Mouse (Mus musculus) limb, embryonic 15.5 days (tissue): Measurements from ENCODE around the gene Slx4ip. TPM values are rescaled to one million over a fixed set of nuclear protein-coding genes. Genes with fewer than 3 reads are reported as not detected.

ENCODE experiments used
- ATAC-seq: fragments of 200-750 bp; cut with Nextera tagmentation; 2 replicates; pipeline ENCODE4 v1.8.0; 2017; ENCODE audit warnings: low read depth, moderate TSS enrichment; ENCODE audit not compliant: insufficient number of reproducible peaks, low FRiP score, low TSS enrichment
- H3K27ac ChIP-seq: fragments of 300-500 bp; sonication (generic); 2 replicates; pipeline ENCODE4 v1.5.1; 2015; ENCODE audit warnings: moderate library complexity, mild to moderate bottlenecking, inconsistent platforms
- H3K27me3 ChIP-seq: fragments of 300-500 bp; sonication (generic); 2 replicates; pipeline ENCODE4 v1.6.1; 2015; ENCODE audit warnings: inconsistent platforms
- H3K36me3 ChIP-seq: fragments of 300-500 bp; sonication (generic); 2 replicates; pipeline ENCODE4 v1.6.1; 2015; ENCODE audit warnings: inconsistent platforms
- H3K4me1 ChIP-seq: fragments of 300-500 bp; sonication (generic); 2 replicates; pipeline ENCODE4 v1.6.1; 2015; ENCODE audit warnings: inconsistent platforms
- H3K4me2 ChIP-seq: fragments of 300-500 bp; sonication (generic); 2 replicates; pipeline ENCODE4 v1.6.1; 2015; ENCODE audit warnings: mild to moderate bottlenecking, inconsistent platforms
- H3K4me3 ChIP-seq: fragments of 300-500 bp; sonication (generic); 2 replicates; pipeline ENCODE4 v1.5.1; 2015; ENCODE audit warnings: mild to moderate bottlenecking, inconsistent platforms
- H3K9ac ChIP-seq: fragments of 300-500 bp; sonication (generic); 2 replicates; pipeline ENCODE4 v1.6.1; 2015; ENCODE audit warnings: inconsistent platforms
- H3K9me3 ChIP-seq: fragments of 300-500 bp; sonication (generic); 2 replicates; pipeline ENCODE4 v1.6.1; 2016; ENCODE audit warnings: inconsistent platforms
- WGBS: fragments of 180-500 bp; shearing (Covaris S2); methylation state at CpG from one replicate; pipeline ENCODE4 v1.1.7; 2015; 5-methylcytosine and 5-hydroxymethylcytosine counted together
- polyA plus RNA-seq: library from polyadenylated mRNA; unstranded; fragments of >200 nt; fragmentation: Nextera tagmentation; extraction: Ambion mirVana; gene quantifications from 2 replicates; pipeline ENCODE4 v1.2.1, GENCODE M21; 2015

Slx4ip gene
- polyA plus RNA-seq, 1 experiment from 2014 or later: 6.5 TPM

GRCm38 (mm10) chr2:137078771-137079170, 187.8 kb downstream of the Slx4ip start:
- 56% methylated on average over 4 of the region's 4 CpGs for WGBS
- peaks cover 19% of the 10 kb centered on the region for H3K4me1 ChIP-seq
- H3K9me3 ChIP-seq: no peaks in the 10 kb centered on the region
- H3K4me2 ChIP-seq: no peak overlapping the region
- H3K27ac ChIP-seq: no peak overlapping the region
- no peak overlapping the region for H3K4me3 ChIP-seq
- H3K36me3 ChIP-seq: peaks cover 14% of the 10 kb centered on the region
- no peak for ATAC-seq
- H3K9ac ChIP-seq: no peak overlapping the region
- H3K27me3 ChIP-seq: no peaks in the 10 kb centered on the region

DNA sequence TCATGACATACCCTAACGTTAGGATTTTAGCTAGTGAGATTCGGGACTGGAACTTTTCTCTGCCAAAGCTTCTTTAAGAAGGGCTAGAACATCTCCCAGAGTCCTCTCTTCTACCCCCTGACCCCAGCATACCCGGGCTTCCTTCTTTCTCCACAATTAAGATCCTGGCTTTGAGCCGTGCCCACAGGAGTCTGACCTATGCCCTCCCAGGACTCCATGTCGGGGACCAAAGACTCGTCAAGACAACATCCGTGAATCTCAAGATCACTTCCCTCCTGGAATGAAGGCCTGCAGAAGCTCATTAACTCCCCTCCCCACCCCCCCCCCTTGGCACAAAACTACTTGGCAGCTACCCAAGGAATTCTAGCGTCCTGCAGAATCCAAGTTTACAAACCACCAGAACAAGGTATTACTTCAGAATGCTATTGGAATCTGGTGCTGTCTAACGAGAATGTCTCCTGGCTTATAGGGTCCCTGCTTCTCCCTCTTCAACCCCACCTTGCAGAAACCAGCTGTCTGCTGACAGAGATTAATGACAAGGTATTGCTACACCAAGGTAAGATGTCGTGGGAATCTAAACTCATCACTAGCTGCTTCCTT, 188.8 kb downstream of the Slx4ip start:
- H3K27ac ChIP-seq: no peak overlapping the region
- peaks cover 24% of the 10 kb centered on the region for H3K36me3 ChIP-seq
- H3K4me2 ChIP-seq: no peak overlapping the region
- H3K4me3 ChIP-seq: no peak overlapping the region
- no peaks in the 10 kb centered on the region for H3K27me3 ChIP-seq
- no peak overlapping the region for H3K9ac ChIP-seq
- H3K4me1 ChIP-seq: peaks cover 17% of the 10 kb centered on the region
- H3K9me3 ChIP-seq: no peaks in the 10 kb centered on the region
- ATAC-seq: 0 out of 2 replicates have a peak, but pooled peaks have one; percentile 27
- WGBS: 21% methylated on average over 10 of the region's 10 CpGs

- Histone ChIP-seq H3K4me3 (no peak overlapping the region), H3K36me3 (peaks cover 31% of the 10 kb centered on the region), H3K9me3 (no peaks in the 10 kb centered on the region), H3K27me3 (no peaks in the 10 kb centered on the region), H3K4me1 (peaks cover 17% of the 10 kb centered on the region), H3K4me2 (no peak overlapping the region), H3K27ac (peak overlapping the region; percentile 51; the same call in 1 of the 2 replicates), H3K9ac (no peak overlapping the region)
- WGBS: 63% methylated on average over 6 of the region's 6 CpGs
- 0 out of 2 replicates have a peak, but pooled peaks have one; percentile 11 for ATAC-seq
Measured at GRCm38 (mm10) chr2:137080468-137080867, 189.4 kb downstream of the Slx4ip start.

DNA sequence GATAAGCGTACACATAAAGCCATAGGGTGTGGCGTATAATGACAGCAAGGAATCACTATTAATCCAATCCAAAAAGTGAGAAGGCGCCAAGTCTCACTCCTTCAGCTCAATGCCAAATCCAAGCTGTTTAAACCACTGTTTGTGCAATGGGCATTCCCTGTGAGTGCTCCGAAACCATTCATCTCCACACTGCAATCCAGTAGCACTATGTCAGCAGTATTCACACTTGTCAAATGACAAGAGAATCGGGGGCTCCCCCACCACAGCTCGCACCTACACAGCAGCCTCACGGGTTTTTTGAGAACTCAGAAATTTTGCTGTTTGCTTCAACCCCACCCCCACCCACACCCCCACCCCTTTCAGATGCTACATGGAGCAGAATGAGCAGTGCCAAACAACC, 190.0 kb downstream of the Slx4ip start:
- H3K9ac ChIP-seq: no peak overlapping the region
- no peak overlapping the region for H3K4me3 ChIP-seq
- H3K4me1 ChIP-seq: peaks cover 17% of the 10 kb centered on the region
- no peaks in the 10 kb centered on the region for H3K27me3 ChIP-seq
- peaks cover 36% of the 10 kb centered on the region for H3K36me3 ChIP-seq
- no peak for ATAC-seq
- 0 out of 2 replicates have a peak overlapping the region, but pooled peaks have one; percentile 51 for H3K27ac ChIP-seq
- no peaks in the 10 kb centered on the region for H3K9me3 ChIP-seq
- 75% methylated on average over 7 of the region's 7 CpGs for WGBS
- no peak overlapping the region for H3K4me2 ChIP-seq

- 89% methylated on average over 24 of the region's 24 CpGs for WGBS
- no peak overlapping the region for H3K9ac ChIP-seq
- no peaks in the 10 kb centered on the region for H3K9me3 ChIP-seq
- no peak for ATAC-seq
- peaks cover 44% of the 10 kb centered on the region for H3K36me3 ChIP-seq
- H3K27me3 ChIP-seq: no peaks in the 10 kb centered on the region
- no peak overlapping the region for H3K4me3 ChIP-seq
- no peak overlapping the region for H3K27ac ChIP-seq
- peaks cover 26% of the 10 kb centered on the region for H3K4me1 ChIP-seq
- no peak overlapping the region for H3K4me2 ChIP-seq
Measured at GRCm38 (mm10) chr2:137082896-137083620, 192.0 kb downstream of the Slx4ip start.

DNA sequence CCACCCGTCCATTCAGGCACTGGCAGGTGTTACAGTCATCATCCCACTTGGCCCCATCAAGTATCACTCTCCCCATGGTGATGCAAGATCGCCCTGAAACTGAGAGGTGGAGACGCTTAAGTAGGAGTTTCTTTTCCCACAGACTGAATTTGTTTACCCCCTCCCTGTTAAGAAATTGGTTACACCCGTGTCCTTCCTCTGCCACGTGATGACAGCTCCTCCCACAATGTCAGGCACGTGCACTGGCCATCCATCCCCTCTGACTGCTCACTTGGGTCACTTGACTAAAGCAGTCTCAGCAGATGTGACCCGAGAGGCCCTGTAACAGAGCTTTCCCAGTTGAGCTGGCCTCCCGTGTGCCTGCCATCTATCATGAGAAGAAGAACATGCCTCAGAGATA, 194.2 kb downstream of the Slx4ip start:
- ATAC-seq: no peak
- no peak overlapping the region for H3K9ac ChIP-seq
- no peak overlapping the region for H3K4me2 ChIP-seq
- H3K27me3 ChIP-seq: no peaks in the 10 kb centered on the region
- peaks cover 66% of the 10 kb centered on the region for H3K36me3 ChIP-seq
- H3K4me1 ChIP-seq: peaks cover 19% of the 10 kb centered on the region
- no peaks in the 10 kb centered on the region for H3K9me3 ChIP-seq
- no peak overlapping the region for H3K27ac ChIP-seq
- H3K4me3 ChIP-seq: no peak overlapping the region
- WGBS: 62% methylated on average over 8 of the region's 8 CpGs

DNA sequence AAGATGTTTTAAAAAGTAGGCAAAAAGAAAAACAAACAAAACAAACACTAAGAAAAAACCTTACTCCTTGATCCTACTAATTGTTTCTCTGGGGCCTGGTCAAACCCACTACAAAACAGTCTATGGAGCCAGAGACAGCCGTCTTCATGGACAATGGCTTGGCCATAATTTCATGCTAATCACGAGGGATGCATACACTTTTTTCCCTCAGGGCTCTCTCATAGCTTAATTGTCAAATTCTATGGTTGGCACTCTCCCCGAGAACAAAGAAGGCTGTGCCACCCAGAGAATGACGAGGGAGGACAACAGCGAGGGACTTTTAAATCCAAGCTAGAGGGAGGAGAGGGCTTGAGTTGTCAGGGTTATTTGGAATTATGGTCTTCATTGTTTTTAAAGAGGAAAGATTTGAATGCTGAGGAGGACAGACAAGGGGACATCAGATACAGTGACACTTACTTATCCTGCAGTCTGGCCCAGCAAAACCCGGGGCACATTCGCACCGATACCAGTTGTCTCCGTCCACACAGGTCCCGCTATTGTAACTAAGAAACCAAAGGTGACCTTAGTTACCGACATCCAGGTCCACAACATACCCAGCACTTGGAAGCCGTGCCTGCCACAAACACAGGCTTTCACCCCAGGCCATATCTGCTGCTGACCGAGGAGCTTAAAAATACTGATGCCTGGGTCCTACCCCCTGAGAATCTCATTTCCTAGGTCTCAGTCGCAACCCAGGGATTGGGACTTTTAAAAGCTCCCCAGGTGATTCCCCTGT, 195.8 kb downstream of the Slx4ip start:
- H3K4me1 ChIP-seq: peaks cover 9% of the 10 kb centered on the region; the same call in 1 of the 2 replicates
- H3K9me3 ChIP-seq: no peaks in the 10 kb centered on the region
- H3K4me2 ChIP-seq: no peak overlapping the region
- H3K27me3 ChIP-seq: no peaks in the 10 kb centered on the region
- H3K36me3 ChIP-seq: peaks cover 81% of the 10 kb centered on the region
- H3K27ac ChIP-seq: no peak overlapping the region
- no peak overlapping the region for H3K4me3 ChIP-seq
- ATAC-seq: no peak
- 68% methylated on average over 14 of the region's 14 CpGs for WGBS
- no peak overlapping the region for H3K9ac ChIP-seq

GRCm38 (mm10) chr2:137087705-137088104, 196.7 kb downstream of the Slx4ip start:
- no peak overlapping the region for H3K4me3 ChIP-seq
- no peaks in the 10 kb centered on the region for H3K27me3 ChIP-seq
- H3K4me1 ChIP-seq: peaks cover 9% of the 10 kb centered on the region; the same call in 1 of the 2 replicates
- H3K4me2 ChIP-seq: no peak overlapping the region
- WGBS: 36% methylated on average over 6 of the region's 6 CpGs
- H3K9me3 ChIP-seq: no peaks in the 10 kb centered on the region
- no peak overlapping the region for H3K27ac ChIP-seq
- ATAC-seq: no peak
- peaks cover 86% of the 10 kb centered on the region for H3K36me3 ChIP-seq
- H3K9ac ChIP-seq: no peak overlapping the region

DNA sequence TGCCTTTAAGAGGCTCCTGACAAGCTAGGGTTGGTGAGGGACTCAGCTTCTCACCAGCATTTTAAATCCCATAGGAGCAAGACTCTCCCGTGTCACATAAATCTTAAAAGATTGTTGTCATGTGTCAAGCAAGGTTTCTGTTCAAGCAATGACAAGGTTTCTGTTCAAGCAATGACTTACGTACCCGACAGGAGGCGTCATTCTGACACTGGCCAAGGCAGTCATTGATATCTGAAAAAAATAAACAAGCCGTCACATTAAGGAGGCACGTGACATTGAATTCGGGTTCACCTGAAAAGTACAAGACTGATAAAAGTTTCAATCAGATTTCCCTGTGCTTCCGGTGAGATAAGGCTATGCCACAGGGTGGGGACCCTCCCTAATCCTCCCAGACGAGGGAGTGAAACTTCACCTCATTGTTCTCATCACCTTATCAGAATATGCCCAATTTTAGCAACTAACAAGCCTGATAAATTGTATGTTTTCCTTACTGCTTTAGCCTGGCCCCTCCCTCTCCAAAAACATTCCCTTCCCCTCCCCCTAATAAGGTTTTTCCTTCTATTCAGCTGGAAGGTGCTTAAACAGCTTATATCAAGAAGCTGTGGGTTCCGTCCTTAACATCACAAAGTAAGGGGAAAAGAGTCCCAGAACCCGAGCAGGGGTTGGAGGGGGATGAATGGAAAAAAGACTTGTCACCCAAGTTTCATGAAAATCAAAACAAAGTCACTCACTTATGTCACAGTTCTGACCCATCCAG, 200.9 kb downstream of the Slx4ip start:
- Histone ChIP-seq H3K36me3 (peaks cover 79% of the 10 kb centered on the region), H3K9ac (no peak overlapping the region), H3K27ac (no peak overlapping the region), H3K9me3 (no peaks in the 10 kb centered on the region), H3K27me3 (no peaks in the 10 kb centered on the region), H3K4me3 (no peak overlapping the region), H3K4me1 (peaks cover 22% of the 10 kb centered on the region), H3K4me2 (no peak overlapping the region)
- WGBS: 77% methylated on average over 11 of the region's 11 CpGs
- no peak for ATAC-seq

DNA sequence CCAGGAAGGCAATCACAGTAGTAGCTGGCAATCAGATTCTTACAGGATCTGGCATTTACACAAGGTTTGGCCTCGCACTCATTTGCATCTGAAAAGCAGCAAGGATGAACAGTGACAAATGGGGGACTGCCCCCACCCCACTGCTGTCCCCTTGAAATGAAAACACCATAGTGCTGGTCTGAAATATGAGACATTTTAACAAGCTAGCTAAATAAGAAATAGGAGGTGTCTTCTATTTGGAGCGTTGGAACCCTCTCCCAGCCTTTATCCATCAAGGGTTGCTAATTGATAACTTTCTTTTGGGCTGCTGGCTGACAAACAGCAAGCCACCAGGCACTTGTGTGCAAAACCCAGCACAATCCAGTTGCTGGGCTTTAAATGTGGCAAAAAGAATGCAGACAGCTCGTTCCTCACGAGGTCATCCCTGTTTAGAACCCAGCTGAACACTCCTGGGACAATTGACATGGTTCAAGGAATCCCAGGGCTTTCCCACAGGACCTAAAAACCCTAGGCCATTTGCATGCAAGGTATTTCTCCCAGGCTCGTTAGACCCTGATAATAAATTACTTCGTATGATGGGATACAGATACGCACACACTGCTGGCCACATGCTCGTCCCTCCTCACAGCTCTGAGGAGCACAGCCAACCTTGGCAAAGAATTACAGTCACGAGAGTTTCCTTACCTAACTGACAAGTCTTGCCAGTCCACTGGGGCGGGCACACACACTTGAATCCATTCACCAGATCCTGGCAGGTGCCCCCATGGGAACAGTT, 201.7 kb downstream of the Slx4ip start:
- Histone ChIP-seq H3K36me3 (peaks cover 80% of the 10 kb centered on the region), H3K4me3 (no peak overlapping the region), H3K4me1 (peaks cover 23% of the 10 kb centered on the region), H3K4me2 (no peak overlapping the region), H3K27me3 (no peaks in the 10 kb centered on the region), H3K9ac (no peak overlapping the region), H3K27ac (no peak overlapping the region), H3K9me3 (no peaks in the 10 kb centered on the region)
- 47% methylated on average over 10 of the region's 10 CpGs for WGBS
- ATAC-seq: no peak

GRCm38 (mm10) chr2:137093298-137093630, 202.2 kb downstream of the Slx4ip start:
- Histone ChIP-seq H3K27ac (no peak overlapping the region), H3K36me3 (peaks cover 78% of the 10 kb centered on the region), H3K4me3 (no peak overlapping the region), H3K9ac (no peak overlapping the region), H3K9me3 (no peaks in the 10 kb centered on the region), H3K4me1 (peaks cover 22% of the 10 kb centered on the region), H3K4me2 (no peak overlapping the region), H3K27me3 (no peaks in the 10 kb centered on the region)
- 79% methylated on average over 7 of the region's 7 CpGs for WGBS
- ATAC-seq: no peak
